Mouse (Mus musculus) heart, embryonic 14.5 days (tissue): Measurements from ENCODE around the gene 2610301B20Rik. TPM values are rescaled to one million over a fixed set of nuclear protein-coding genes. Genes with fewer than 3 reads are reported as not detected.

Source experiments
- ATAC-seq: fragments of 200-750 bp; cut with Nextera tagmentation; 2 replicates; pipeline ENCODE4 v1.8.0; 2017; ENCODE audit warnings: low read depth, moderate TSS enrichment; ENCODE audit not compliant: insufficient number of reproducible peaks, insufficient read depth, low FRiP score
- H3K27ac ChIP-seq, 2 experiments: fragments of 200-500 bp in 1 of 2; fragments of 300-500 bp in 1 of 2; sonication (generic) in 1 of 2; replicated peaks in 1 of 2; 2 replicates each; pipeline ENCODE4 v1.5.1; 2012 to 2014; ENCODE audit warnings: low read depth in 2 of 2, low read length in 2 of 2, control low read depth in 1 of 2, mild to moderate bottlenecking in 1 of 2, mixed read lengths in 1 of 2; ENCODE audit not compliant: control insufficient read depth in 1 of 2, insufficient read depth in 1 of 2
- H3K27me3 ChIP-seq: fragments of 300-500 bp; sonication (generic); 2 replicates; pipeline ENCODE4 v1.6.1; 2014; ENCODE audit warnings: mild to moderate bottlenecking, low read length, control low read depth; ENCODE audit not compliant: control insufficient read depth, insufficient read depth
- H3K36me3 ChIP-seq: fragments of 300-500 bp; sonication (generic); 2 replicates; pipeline ENCODE4 v1.6.1; 2014; ENCODE audit warnings: mild to moderate bottlenecking, control low read depth, low read length, mixed read lengths; ENCODE audit not compliant: control insufficient read depth, insufficient read depth
- H3K4me1 ChIP-seq, 2 experiments: fragments of 200-500 bp in 1 of 2; fragments of 300-500 bp in 1 of 2; sonication (generic) in 1 of 2; 2 replicates each; pipeline ENCODE4 v1.6.1; 2012 to 2014; ENCODE audit warnings: low read length in 2 of 2, control low read depth in 1 of 2, mixed read lengths in 1 of 2; ENCODE audit not compliant: control insufficient read depth in 2 of 2, insufficient read depth in 2 of 2
- H3K4me2 ChIP-seq: fragments of 300-500 bp; sonication (generic); 2 replicates; pipeline ENCODE4 v1.6.1; 2014; ENCODE audit warnings: mild to moderate bottlenecking, low read length
- H3K4me3 ChIP-seq, 2 experiments: fragments of 200-500 bp in 1 of 2; fragments of 300-500 bp in 1 of 2; sonication (generic) in 1 of 2; 2 replicates each; pipeline ENCODE4 v1.5.1; 2012 to 2014; ENCODE audit warnings: low read length in 2 of 2, mild to moderate bottlenecking in 2 of 2, control low read depth in 1 of 2, low read depth in 1 of 2, moderate library complexity in 1 of 2; ENCODE audit not compliant: control insufficient read depth in 1 of 2, insufficient read depth in 1 of 2
- H3K9ac ChIP-seq: fragments of 300-500 bp; sonication (generic); 2 replicates; pipeline ENCODE4 v1.6.1; 2014; ENCODE audit warnings: mild to moderate bottlenecking, low read length
- H3K9me3 ChIP-seq: fragments of 300-500 bp; sonication (generic); 2 replicates; pipeline ENCODE4 v1.6.1; 2016; ENCODE audit warnings: low read length, control low read depth; ENCODE audit not compliant: control insufficient read depth
- WGBS: fragments of 180-500 bp; shearing (Covaris S2); extraction: QIAGEN DNeasy Blood & Tissue Kit; methylation state at CpG from one replicate; pipeline ENCODE4 v1.1.7; 2014; 5-methylcytosine and 5-hydroxymethylcytosine counted together
- polyA plus RNA-seq: library from polyadenylated mRNA; unstranded; fragments of >200 nt; fragmentation: Nextera tagmentation; extraction: Ambion mirVana; gene quantifications from 2 replicates; pipeline ENCODE4 v1.2.1, GENCODE M21; 2014

Gene 2610301B20Rik
- polyA plus RNA-seq: 24.6 and 24.7 TPM in 2 replicates

GRCm38 (mm10) chr4:10873920-10874665 lies at the start of gene 2610301B20Rik:
Gene 2610301B20Rik (plus strand): TSS chr4:10874498.
- Histone ChIP-seq H3K36me3 (0 out of 2 replicates have a peak, but pooled peaks cover 3% of the 10 kb centered on the region), H3K4me2 (peak within 1 kb of the TSS; percentile 68), H3K9me3 (no peaks in the 10 kb centered on the region), H3K4me3 (peak within 1 kb of the TSS; percentile 90 to 91), H3K9ac (peak within 1 kb of the TSS; percentile 90), H3K27ac (peak within 1 kb of the TSS; percentile 97 to 98), H3K4me1 (peaks cover 2 to 6% of the 10 kb centered on the region in 2 experiments; a peak in 3 of 4 replicates), H3K27me3 (no peaks in the 10 kb centered on the region)
- ATAC-seq: peak; percentile 78
- WGBS: under 1% methylated on average over 68 of the region's 68 CpGs

GRCm38 (mm10) chr4:10833273-10833672 lies 41.0 kb upstream of the 2610301B20Rik start:
- no peaks in the 10 kb centered on the region for H3K36me3 ChIP-seq
- no peaks in the 10 kb centered on the region for H3K4me1 ChIP-seq
- no peaks in the 10 kb centered on the region for H3K9me3 ChIP-seq
- H3K9ac ChIP-seq: no peak overlapping the region
- no peaks in the 10 kb centered on the region for H3K27me3 ChIP-seq
- H3K4me2 ChIP-seq: no peak overlapping the region
- H3K27ac ChIP-seq: no peak overlapping the region
- no peak overlapping the region for H3K4me3 ChIP-seq
- 97% methylated on average over 1 of the region's 1 CpGs for whole genome bisulfite sequencing
- ATAC-seq: no peak

GRCm38 (mm10) chr4:10835252-10836051 lies 38.8 kb upstream of the 2610301B20Rik start:
- Histone ChIP-seq H3K4me2 (no peak overlapping the region), H3K9me3 (no peaks in the 10 kb centered on the region), H3K4me1 (no peaks in the 10 kb centered on the region), H3K27me3 (no peaks in the 10 kb centered on the region), H3K36me3 (no peaks in the 10 kb centered on the region), H3K4me3 (no peak overlapping the region), H3K27ac (no peak overlapping the region), H3K9ac (no peak overlapping the region)
- no peak for ATAC-seq
- WGBS: 73% methylated on average over 6 of the region's 6 CpGs

GRCm38 (mm10) chr4:10845848-10846247 lies 28.4 kb upstream of the 2610301B20Rik start:
- WGBS: 71% methylated on average over 7 of the region's 7 CpGs
- Histone ChIP-seq H3K27me3 (no peaks in the 10 kb centered on the region), H3K4me2 (no peak overlapping the region), H3K36me3 (no peaks in the 10 kb centered on the region), H3K4me3 (no peak overlapping the region), H3K9me3 (no peaks in the 10 kb centered on the region), H3K4me1 (no peaks in the 10 kb centered on the region), H3K9ac (no peak overlapping the region), H3K27ac (no peak overlapping the region)
- ATAC-seq: no peak

- H3K4me2 ChIP-seq: no peak overlapping the region
- 72% methylated on average over 7 of the region's 7 CpGs for WGBS
Measured at GRCm38 (mm10) chr4:10849812-10850211, 24.5 kb upstream of the 2610301B20Rik start.

GRCm38 (mm10) chr4:10851013-10851412 lies 23.3 kb upstream of the 2610301B20Rik start:
- Histone ChIP-seq H3K9me3 (no peaks in the 10 kb centered on the region), H3K4me2 (no peak overlapping the region), H3K9ac (no peak overlapping the region), H3K36me3 (no peaks in the 10 kb centered on the region), H3K27ac (no peak overlapping the region), H3K4me3 (no peak overlapping the region), H3K4me1 (no peaks in the 10 kb centered on the region), H3K27me3 (no peaks in the 10 kb centered on the region)
- 56% methylated on average over 5 of the region's 5 CpGs for WGBS
- ATAC-seq: no peak

More at GRCm38 (mm10) chr4:10849812-10850211, 24.5 kb upstream of the 2610301B20Rik start:
- H3K9ac ChIP-seq: no peak overlapping the region
- H3K27me3 ChIP-seq: no peaks in the 10 kb centered on the region
- H3K9me3 ChIP-seq: no peaks in the 10 kb centered on the region
- no peak for ATAC-seq
- H3K4me1 ChIP-seq: no peaks in the 10 kb centered on the region
- no peak overlapping the region for H3K4me3 ChIP-seq
- H3K36me3 ChIP-seq: no peaks in the 10 kb centered on the region
- H3K27ac ChIP-seq: no peak overlapping the region

GRCm38 (mm10) chr4:10859174-10859573 lies 15.1 kb upstream of the 2610301B20Rik start:
- Histone ChIP-seq H3K9me3 (no peaks in the 10 kb centered on the region), H3K36me3 (no peaks in the 10 kb centered on the region), H3K27ac (no peak overlapping the region), H3K27me3 (no peaks in the 10 kb centered on the region), H3K9ac (no peak overlapping the region), H3K4me1 (no peaks in the 10 kb centered on the region; a peak in 1 of 4 replicates), H3K4me3 (no peak overlapping the region), H3K4me2 (no peak overlapping the region)
- no peak for ATAC-seq
